Mouse (Mus musculus) cerebellum, postnatal 36 days (tissue): ENCODE measurements around the gene Olfr1396.

ENCODE experiments used
- DNase-seq, 2 experiments: peaks; one replicate each; pipeline ENCODE4 v3.0.0; 2021 to 2022; ENCODE audit warnings: mixed read lengths in 2 of 2

Olfr1396 gene

DNA sequence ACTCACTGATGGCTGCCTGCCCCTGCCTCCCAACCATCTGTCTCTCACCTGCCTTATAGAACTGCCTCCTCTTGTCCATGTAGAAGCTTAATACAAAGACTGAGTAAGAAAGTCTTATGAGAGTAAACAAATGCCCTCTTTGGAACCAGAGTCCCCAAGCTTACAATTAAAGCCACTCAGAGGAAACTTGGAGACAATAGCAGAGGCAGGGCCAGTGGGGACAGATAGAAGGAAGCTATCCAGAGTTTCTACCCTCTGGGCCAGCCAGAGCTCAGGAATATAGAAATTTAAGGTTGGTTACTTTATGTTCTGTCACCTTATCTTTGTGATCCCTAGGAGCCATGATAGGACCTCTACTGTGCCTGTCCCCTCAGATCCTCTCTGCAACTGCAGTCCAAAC is at the start of gene Olfr1396:
Gene Olfr1396 (minus strand): TSS at position 101 of the 400 bp plus-strand sequence.
- DNase-seq = no peak

DNA sequence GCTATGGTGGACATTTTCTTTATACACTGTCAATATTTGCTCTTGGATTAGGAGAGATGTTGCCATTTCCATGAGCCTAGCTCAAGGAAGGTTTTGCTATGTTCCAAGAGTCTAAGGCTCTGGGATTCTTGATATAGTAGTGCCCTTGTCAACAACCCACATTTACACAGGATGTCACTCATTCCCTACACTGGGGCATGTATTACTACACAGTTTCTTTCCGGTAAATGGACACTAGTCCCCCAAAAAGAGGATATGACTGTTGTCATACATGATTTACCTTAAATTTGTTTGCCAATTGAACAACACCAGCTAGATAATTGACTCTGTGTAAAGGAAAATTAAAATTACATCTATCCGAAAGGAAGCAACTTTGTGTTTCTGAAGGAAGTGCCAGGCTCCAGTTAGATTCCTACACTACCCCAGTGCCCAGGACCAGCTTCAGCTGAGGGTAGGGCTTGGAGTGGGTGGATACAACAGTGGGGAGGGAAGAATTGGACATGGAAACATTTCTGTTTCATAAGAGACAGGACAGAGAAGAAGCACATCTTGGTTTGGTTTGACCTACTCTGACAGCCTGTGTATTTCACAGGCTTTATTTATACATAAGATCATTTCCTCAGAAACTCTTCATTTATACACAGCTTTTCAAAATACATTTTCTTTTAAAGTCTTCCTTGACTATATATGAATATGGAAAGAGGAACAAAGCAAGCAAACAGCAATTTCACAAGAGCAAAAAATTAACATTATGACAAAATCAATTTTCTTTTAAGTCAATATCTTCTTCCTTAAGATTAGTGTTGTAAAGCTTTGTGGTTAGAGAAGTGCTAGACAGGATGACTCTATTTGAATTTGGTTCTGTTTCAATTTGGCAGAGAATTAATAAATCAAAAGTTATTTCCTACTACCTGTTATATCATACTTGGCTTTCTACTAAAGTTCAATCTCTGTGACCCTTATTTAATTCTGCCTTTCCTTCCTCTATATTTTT is 42.4 kb upstream of the Olfr1396 start:
- no peak for DNase-seq

DNA sequence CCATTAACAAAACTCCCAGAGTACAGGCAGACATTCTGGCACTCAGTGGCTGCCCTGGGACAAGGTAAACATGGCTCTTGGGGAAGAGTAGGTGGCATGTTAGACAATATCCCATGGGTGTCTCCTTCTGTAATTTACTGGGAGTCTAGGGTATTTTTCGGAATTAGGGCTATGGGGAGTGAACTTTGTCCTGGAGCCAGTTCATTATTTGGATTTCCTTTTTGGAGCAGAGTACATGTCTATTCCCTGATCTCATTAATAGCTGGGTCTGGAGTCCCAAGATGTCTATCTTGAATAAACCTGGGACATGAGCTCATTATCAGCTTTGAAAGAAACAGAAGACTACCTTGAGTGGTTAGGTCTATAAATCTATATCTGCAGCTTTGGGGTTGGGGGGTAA is 39.4 kb upstream of the Olfr1396 start, which contains the start of gene Olfr1394:
Gene Olfr1394 (plus strand): TSS at position 301 of the 400 bp plus-strand sequence.
- no peak for DNase-seq

DNA sequence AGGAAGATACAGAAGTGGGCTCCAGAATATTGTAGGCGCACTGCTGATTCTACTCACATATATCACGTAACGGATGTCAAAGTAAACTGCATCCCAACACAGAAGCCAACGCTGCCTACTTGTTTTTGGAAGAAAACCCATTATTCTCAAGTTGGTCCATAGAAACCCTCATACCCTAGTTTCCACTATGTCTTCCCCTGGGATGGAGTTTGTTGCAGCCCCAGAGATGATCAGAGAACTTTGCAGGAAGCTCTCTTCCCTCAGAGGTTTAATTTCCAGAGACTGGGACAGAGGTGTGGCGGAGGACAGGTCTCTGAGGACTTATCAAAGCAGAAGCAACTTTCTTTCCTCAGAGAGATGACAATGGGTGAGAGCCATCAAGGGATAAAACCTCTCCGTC is 27.3 kb upstream of the Olfr1396 start, which contains the start of gene Olfr1395:
Gene Olfr1395 (plus strand): TSS at position 301 of the 400 bp plus-strand sequence.
- DNase-seq = no peak

DNA sequence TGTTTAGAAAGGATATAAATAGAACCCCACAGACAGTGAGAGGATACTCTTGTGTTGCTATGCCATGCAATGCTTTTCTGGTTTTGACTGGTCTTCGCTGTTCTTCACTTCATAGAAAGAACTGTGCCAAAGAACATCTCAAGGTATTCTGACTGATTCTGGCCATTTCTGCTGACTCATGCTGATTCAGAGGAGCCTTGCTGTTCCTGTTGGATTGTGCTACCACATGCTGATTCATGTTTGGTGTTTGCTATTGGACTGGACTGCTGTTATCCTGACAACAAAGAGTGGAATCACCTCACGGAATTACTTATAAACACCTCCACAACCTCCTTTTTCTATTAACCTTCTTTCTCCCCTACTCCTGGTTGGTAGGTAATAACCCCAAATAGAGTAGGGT is 9.5 kb upstream of the Olfr1396 start:
- DNase-seq = no peak

DNA sequence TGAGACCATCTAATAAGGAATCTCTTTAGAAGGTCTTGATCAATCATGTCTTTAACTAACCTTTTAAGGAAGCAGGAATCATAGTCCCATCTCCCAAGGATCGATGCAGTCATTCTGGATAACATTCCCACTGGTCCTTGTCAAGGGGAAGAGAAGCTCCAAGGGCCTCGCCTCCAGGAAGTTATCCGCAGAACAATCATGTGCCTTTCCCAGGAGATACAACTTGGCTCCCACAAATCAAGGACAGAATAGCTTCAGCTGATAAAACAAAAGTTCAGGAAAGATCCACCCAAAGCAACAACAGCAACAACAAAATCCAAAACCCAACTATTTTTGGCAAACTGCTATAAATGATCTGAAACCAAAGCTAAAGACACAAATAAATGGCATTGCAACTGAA is 5.0 kb upstream of the Olfr1396 start:
- DNase-seq = no peak

DNA sequence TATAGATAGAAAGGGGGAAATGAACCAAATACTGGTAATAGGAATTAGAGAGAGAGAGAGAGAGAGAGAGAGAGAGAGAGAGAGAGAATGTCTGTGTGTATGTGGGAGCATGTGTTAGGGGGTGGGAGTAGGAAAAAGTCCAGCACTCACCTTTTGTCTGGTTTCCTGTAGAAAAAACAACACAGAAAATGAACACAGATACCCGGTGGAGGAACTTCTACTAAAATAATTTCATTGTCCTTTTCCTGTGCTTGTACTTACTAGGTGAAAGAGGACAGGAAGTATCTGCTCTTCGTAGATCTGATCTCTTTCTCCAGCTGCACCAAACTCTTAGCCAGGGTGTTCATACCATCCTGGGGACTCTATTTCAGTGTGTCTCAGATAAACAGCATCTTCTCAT is 516 bp downstream of the Olfr1396 start:
- no peak for DNase-seq

DNA sequence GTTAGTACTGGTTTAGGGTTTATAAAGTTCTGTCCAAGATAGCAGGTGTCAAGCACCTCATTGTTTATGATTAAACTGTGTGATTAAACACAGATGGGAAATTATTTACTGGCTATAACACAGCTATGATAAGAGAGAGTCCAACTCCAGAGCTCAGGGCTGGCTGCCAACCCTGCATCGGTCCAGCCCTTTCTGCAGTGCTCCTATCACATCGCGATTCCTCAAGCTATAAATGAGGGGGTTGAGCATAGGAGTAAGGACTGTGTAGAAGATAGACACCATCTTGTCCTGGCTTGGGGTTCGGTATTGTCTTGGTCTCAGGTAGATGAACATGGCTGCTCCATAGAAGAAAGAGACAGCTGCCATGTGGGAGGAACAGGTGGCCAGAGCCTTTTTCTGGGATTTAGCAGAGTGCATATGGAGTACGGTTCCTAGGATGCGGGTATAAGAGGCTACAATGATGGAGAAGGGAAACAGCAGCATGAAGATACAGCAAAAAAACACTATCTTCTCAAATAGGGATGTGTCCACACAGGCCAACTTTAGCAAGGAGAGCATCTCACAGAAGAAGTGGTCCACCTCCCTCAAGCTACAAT is 2.0 kb downstream of the Olfr1396 start:
- no peak for DNase-seq

DNA sequence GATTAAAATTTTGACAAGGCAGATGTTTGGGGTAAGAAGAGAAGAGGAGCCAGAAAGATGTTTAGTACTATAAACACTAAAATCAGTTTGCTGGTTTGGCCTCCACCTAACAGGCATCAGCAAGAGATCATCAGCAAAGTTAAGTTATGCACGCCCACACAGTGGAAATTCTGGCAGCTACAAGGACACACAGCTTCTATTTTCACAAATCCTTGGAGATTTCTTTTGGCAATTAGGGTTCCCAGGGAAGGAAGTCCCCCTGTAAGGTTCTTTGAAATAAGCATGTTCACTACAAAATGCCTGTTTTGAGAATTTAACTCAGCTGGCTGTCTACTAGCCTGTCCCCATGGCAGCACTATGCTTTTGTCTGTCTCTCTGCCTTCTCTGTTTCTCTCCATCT is 3.7 kb downstream of the Olfr1396 start:
- DNase-seq = no peak

DNA sequence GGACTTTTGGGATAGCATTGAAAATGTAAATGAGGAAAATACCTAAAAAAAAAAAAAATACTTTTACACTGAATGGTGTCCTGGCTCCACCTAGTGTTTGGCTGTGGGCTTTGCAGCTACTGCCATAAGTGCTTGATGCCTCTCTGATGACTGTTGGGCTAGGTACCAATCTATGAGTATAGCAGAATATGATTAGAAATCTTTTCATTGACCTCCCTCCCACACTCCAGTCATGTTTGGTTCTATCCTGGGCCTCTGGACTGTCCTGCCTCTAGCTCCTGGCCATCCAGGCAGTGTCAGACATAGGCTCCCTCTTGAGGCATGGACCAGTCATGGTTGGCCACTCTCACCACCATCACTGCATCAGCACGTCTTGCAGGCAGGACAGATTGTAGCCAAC is 5.8 kb downstream of the Olfr1396 start:
- no peak for DNase-seq

DNA sequence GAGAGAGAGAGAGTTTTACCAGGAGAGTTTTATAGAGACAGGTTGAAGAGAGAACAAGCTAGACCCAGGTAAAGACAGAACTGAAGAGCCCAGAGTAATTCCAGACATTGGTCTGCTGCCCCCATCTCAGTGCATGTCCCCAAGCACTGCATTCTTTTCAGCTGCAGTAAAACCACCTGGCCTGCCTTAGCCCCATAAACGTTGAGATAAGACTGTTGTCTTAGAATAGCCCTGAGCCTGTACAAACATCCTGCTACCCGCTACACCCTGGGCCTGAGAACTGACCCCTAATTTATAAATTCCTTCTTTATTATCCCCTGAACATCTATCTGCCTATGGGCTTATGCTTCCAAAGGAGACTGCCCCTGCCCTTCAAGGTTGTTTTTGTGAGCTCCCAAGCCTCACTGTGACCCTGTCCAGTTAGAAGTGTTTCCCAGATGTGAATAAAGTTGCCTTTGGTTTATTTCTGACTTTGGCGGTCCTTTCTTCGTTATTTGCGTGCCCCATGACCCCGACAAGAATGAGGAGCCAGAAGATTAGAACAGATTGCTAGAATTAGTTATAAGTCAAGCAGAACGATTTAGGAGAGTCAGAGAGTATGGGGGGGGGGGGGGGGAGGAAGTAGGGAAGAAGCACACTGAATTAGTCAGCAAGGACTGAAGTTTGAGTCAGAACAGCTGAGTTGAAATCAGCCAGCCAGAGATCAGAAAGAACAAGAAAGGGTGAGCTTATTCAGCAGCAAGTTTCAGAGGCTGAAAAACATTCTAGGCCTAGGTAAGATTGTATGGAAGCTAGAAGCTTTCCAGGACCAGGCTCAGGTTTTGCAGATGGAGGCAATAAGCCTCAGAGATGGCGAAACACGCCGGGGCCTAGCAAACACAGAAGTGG is 6.8 kb downstream of the Olfr1396 start:
- no peak for DNase-seq

DNA sequence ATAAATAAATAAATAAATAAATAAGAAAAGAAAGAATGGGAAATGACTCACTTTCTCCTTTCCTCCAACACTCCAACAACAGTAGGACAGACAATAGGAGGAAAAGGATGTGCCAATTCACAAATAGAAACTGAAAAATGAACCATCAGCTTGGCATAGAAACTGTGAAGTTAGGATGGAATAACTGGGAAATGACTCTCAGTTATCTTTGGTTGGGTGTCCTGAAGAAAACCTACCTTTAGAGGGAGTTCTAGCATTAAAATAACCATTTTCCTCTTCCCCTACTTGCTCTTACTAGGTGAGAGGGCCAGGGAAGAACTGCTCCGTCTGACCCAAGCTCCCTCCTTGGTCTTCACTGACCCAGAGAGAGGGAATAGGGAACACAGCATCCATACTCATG is 8.9 kb downstream of the Olfr1396 start:
- DNase-seq = no peak

DNA sequence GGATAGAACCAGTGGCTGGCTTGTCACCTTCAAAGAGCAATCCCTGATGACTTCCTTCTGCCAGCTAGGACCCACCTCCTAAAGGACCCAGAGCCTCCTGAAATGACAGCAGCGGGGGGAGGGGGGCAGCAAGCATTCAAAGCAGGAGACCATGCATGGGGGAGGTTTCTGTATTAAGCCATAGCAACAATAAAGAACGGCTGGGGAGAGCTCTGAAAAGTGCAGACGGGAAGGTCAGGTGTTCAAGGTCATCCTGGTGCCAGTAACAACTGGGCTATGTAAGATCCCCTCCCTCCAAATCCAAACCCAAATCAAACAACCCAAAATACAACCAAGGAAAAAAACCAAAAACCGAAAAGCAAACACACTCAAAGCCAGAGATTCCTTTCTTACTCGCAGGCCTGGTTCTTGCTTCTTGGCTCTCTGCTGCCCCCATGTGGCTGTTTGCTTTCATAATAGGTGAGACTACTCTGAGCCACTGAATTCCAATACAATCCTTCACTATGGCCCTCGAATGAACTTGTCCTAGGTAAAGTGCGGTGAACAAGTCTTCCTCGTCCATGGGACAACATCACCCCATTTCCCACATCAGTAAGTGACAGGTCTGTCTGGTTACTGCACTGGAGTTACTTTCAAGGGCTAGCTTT is 11.5 kb downstream of the Olfr1396 start:
- peak; percentile 78 to 82 for DNase-seq

DNA sequence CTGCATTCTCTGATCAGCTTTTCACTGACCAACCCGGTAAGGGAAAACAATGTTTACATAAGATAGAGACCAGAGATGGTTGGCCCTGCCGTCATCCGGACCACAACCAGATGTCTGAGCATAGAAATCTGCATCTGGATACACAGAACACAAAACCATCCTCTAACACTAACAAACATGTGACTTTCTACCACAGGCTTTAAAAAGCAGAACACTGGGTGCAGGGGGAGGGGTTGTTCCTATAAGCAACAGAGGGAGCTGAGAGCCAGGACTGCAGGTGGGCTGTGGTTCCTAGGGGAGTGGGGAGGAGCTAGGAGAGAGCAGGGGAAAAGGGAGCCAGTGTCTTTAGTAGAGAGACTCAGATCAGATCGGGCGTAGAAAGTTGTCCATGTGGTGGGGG is 13.2 kb downstream of the Olfr1396 start:
- DNase-seq = no peak

DNA sequence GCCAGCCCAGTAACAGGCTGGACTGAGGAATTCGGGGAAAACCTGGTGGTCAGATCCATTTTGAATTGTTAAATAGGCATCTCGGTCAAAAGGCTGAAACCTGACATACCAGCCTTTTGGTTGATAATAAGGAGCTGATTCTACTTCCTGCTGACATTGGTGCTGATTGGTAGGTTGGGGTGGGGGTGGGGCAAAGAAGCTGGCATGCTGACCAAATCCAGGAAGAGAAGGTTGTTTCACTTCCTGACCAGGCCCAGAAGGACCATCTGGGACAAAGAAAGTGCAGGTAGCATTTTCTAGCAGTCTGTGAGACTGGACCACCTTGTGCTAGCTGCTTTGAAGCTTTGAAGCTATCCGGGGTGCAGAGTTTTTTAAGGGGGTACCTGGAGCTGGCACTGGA is 14.3 kb downstream of the Olfr1396 start:
- DNase-seq = no peak

DNA sequence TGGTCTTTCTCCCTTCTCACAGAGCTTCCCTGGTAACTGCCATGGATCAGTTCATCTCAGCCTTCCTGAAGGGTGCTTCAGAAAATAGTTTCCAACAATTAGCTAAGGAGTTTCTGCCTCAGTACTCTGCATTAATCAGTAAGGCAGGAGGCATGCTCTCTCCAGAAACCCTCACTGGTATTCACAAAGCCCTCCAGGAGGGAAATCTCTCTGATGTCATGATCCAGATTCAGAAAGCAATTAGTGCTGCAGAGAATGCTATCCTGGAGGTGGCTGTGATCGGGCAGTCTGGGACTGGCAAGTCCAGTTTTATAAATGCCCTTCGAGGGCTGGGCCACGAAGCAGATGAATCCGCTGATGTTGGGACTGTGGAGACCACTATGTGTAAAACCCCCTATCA is 19.3 kb downstream of the Olfr1396 start:
- DNase-seq = no peak

DNA sequence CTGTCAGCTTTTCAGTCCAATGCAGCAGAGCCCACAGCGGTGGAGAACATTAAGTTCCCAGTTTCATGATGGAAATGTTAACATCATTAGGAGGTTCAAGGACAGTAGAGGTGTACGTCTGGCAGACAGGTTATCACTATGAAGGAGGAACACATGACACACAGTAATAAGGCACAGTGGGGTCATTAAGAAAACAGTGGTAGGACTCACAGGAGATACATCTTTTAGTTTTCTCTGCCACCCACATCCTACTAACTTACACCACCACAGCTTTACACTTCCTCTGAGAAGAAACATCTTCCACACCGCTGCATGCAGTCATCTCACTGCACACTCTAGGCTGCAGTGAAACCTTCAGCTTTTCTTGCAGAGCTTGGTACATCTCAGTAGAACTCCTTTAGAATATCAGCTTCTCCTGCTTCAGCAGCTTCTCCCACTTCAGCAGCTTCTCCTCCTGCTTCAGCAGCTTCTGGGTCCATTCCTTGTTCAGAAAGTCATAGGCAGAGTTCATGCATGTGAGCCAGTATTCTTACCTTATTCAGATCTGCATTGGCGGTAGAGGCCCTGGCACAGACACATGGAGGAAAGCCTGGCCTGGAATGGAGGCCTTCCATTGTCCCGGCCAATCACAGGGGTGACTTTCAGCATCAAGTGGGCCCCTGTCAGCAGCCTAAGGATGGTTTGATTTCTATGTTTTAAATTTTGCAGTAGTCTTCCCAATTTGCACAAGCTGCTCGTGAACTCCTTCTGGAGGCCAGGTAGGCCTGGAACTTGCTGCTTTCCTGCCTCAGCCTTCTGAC is 20.6 kb downstream of the Olfr1396 start:
- no peak for DNase-seq

DNA sequence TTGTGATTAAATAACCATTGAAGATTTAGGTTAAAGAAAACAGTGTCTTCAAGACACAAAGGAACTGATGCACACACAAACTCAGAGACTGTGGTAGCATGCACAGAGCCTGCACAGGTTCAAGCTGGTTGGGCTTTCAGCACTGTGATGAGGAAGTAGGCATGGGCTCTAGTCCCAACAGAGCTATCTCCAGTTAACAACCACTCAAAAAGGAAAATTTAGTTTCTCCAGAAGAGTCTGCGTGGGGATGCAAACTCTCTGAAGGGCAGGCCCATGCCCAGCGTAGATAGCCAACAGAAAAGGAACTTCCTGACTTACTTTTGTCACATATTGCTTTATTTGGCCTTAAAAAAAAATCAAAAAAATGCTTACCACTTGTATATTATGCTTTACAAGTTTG is 21.9 kb downstream of the Olfr1396 start:
- no peak for DNase-seq

DNA sequence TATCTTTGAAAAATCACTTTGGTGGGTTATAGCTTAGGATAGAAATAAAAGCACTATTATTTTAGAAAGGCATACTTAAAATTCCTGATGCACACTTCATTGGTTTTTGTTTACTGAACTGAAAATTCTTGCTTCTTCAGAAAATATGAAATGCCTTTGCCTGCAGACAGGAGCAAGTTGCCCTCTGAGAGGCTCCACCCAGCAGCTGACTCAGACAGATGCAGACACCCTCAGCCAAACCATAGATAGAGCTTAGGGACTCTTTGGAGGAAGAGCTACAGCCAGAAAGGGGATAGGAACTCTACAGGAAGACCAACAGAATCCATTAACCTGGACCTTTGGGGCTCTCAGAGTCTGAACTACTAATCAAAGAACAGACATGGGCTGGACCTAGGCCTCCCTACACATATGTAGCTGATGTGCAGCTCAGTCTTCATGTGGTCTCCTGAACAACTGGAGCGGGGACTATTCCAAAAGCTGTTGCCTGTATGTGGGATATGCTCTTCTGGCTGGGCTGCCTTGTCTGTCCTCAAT is 22.6 kb downstream of the Olfr1396 start:
- DNase-seq = no peak

DNA sequence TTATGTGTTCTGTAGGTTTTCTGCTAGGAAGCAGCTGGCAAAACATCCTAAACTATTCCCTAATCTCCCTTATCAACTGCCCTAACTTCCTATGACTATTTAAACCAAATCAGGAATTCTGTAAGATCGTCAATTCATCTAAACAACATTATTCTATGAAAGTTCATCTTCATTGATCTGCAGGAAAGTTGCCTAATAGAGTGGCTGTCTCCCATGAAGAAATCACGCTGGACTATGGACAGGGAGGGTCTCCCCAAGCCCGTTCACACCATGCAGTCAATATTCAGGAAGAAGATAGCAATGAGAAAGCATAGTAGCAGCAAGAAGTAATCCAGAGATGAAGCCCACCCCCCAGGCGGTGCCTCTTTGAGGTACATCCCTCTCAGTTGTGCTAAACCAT is 23.5 kb downstream of the Olfr1396 start:
- DNase-seq = no peak

DNA sequence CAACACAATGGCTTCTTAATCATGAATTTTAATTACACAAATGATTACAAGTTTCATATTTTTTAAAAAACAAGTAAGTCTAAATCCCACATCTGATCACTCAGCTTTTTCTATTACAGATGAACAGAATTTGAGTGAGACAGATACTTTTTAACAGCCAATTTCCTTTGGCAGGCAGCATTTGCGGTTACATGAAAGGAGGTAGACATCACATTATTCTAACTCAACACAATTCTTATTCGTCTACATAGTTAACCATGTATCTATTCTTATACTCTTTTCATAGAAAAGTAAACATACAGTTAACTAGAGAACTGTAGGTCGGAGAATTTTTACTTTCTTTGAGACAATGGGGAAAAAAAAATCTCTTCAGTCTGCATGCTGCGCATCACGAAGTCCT is 24.1 kb downstream of the Olfr1396 start:
- DNase-seq = no peak
